Mouse (Mus musculus) retina, embryonic 14.5 days (tissue): ENCODE measurements around the gene Mcl1.
"Not testable (repeated sequence)": the region's sequence is repeated elsewhere in the genome, so short reads cannot be mapped to it uniquely, and the experiment has no call there.

ENCODE experiments used
- DNase-seq: peaks from one replicate; pipeline ENCODE4 v3.0.0-alpha.2; 2015; ENCODE audit warnings: low spot score

Mcl1 gene

GRCm38 (mm10) chr3:95658236-95658867 is at the start of gene Mcl1:
Gene Mcl1 (plus strand): TSS chr3:95658788.
- DNase-seq, result peak; percentile 94

- no peak for DNase-seq
Measured at GRCm38 (mm10) chr3:95609195-95609594, 49.4 kb upstream of the Mcl1 start.

GRCm38 (mm10) chr3:95613996-95614395 is 44.6 kb upstream of the Mcl1 start:
- DNase-seq, result no peak

GRCm38 (mm10) chr3:95618511-95618910 is 40.1 kb upstream of the Mcl1 start:
- DNase-seq, result no peak

- no peak for DNase-seq
Measured at GRCm38 (mm10) chr3:95621241-95621640, 37.3 kb upstream of the Mcl1 start.

- not testable (repeated sequence) for DNase-seq
Measured at GRCm38 (mm10) chr3:95622421-95622820, 36.2 kb upstream of the Mcl1 start.

- no peak for DNase-seq
Measured at GRCm38 (mm10) chr3:95623551-95623950, 35.0 kb upstream of the Mcl1 start.

GRCm38 (mm10) chr3:95623991-95624515 is 34.5 kb upstream of the Mcl1 start:
- not testable (repeated sequence) for DNase-seq

- DNase-seq, result peak; percentile 99
Measured at GRCm38 (mm10) chr3:95624628-95625503, 33.7 kb upstream of the Mcl1 start, which contains the start of gene Ensa. Gene Ensa (plus strand): TSS chr3:95624993.

GRCm38 (mm10) chr3:95627763-95628162 is 30.8 kb upstream of the Mcl1 start:
- DNase-seq, result no peak

GRCm38 (mm10) chr3:95629755-95630154 is 28.8 kb upstream of the Mcl1 start:
- no peak for DNase-seq

- no peak for DNase-seq
Measured at GRCm38 (mm10) chr3:95630856-95631255, 27.7 kb upstream of the Mcl1 start.

- no peak for DNase-seq
Measured at GRCm38 (mm10) chr3:95631304-95631703, 27.3 kb upstream of the Mcl1 start.

- DNase-seq, result peak; percentile 70
Measured at GRCm38 (mm10) chr3:95632648-95633588, 25.7 kb upstream of the Mcl1 start.

- no peak for DNase-seq
Measured at GRCm38 (mm10) chr3:95635636-95636035, 23.0 kb upstream of the Mcl1 start.

- no peak for DNase-seq
Measured at GRCm38 (mm10) chr3:95636072-95636471, 22.5 kb upstream of the Mcl1 start.

- no peak for DNase-seq
Measured at GRCm38 (mm10) chr3:95639694-95640093, 18.9 kb upstream of the Mcl1 start.

- DNase-seq, result no peak
Measured at GRCm38 (mm10) chr3:95643097-95643496, 15.5 kb upstream of the Mcl1 start.

- no peak for DNase-seq
Measured at GRCm38 (mm10) chr3:95645313-95646235, 13.0 kb upstream of the Mcl1 start.

- DNase-seq, result no peak
Measured at GRCm38 (mm10) chr3:95648016-95648415, 10.6 kb upstream of the Mcl1 start.
